Mouse (Mus musculus) fibroblast of lung, adult 2 months (primary cell): ENCODE data around the gene Gm21964.

Source experiments
- DNase-seq: peaks from one replicate; pipeline ENCODE4 v3.0.0-alpha.2; 2011; ENCODE audit warnings: low read depth

Gene Gm21964

DNA sequence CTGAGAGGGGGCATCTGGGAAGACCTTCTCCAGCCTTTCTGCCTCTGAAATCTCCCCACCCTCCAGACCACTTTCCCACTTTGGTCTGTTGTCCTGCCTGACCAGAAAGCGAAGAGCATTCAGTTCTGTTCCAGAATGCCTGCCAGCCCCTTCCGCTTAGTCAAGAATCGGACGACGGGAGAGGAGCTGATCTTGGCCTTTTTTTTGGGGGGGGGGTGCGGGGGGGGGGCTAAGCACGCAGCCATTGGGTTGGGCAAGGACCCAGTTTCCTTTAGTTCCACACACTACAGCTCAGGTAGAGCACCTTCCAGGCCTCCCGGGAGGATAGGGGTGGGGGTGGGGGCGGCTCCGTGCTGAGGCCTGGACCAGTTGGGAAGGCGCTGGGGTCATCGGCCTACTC, at the start of gene Gm21964:
Gm21964 (plus strand) TSS at position 301 of the 400 bp plus-strand sequence.
- DNase-seq, result no peak

DNA sequence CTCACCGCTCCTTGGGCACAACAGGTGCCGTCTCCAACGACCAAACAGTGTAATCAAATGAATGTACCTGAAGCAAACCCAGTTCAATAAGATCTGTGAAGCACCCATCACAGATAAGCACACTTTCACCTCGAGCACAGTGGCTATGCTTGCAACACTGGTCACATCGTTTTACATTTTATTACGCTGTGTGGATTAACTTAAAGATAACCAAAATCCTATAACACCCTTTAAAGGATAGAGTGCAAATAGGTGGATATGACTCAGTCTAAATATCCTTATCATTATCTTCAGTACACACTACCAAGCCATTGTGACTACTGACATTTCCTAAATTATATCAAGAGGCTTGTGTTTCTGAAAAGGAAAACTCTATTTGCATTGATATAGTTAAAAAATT, 49.8 kb upstream of the Gm21964 start:
- no peak for DNase-seq

DNA sequence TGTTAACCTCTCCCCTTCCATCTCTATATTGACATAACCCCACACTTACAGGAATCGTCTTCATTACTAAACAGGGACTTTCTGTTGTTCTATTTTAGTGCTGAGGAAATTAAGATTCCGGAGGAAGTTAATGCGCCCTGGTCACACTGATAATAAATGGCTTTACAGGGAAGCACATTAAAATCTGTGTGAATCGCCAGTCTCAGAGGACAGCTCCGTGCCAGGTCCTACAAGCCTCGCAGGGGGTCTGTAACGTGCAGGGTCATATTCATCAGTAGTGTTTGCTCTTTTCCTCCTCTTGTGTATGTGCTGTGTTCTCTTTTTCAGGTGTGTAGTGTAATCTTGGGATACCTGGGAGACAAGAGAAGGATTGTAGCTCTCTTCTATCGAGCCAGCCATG, 42.8 kb upstream of the Gm21964 start:
- DNase-seq, result no peak

DNA sequence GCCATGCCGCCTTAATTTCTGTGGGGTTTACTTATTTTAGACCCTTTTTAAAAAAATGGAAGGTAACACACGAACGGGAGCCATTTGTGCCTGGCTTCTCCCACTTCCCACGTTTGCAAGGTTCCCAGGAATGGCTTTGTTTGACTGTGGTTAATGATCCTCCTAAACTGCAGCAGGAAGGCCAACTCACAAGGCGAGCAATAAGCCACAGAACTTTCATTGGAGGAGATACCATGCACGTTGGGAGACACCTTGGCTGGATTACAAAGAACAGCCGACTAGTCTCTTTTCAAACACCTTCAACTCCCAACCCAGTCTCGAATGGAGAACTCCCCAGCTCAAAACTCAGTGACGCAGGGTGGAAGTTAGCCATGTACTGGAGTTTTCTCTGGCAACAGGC, 36.8 kb upstream of the Gm21964 start:
- DNase-seq, result no peak

DNA sequence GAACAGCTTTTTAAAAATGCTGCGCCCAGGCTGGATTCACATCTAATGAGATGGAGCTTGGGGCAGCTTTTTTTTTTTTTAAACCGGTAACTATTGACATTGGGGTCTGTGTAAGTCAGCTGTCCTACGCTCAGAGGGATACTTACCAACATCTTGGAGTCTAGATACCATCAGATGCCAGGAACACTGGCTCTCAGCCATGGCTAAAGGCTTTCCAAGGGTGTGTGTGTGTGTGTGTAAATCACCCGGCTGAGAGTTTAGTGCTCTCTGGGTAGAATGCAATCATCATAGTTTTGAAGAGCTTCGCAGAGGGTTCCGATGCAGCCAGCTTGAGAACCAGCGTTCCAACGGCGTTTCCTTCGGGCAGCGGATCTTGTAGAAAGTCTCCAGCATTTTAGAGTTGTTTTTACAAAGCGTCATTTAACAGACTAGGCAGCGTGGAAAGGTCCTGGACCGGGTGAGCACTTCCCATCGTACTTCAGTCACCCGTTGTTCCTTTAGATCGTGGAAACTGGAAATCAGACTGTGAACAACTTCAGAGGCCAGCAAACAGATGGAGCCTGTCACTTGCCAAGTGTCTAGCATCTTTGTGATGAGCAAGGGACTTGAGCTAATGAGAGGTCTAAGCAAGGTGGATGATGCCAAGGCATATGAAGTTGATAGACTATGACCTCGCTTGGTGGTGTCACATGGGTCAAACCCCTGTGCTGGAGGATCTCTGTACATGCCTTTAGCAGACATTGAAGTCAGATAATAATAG, 36.2 kb upstream of the Gm21964 start:
- DNase-seq, result no peak

DNA sequence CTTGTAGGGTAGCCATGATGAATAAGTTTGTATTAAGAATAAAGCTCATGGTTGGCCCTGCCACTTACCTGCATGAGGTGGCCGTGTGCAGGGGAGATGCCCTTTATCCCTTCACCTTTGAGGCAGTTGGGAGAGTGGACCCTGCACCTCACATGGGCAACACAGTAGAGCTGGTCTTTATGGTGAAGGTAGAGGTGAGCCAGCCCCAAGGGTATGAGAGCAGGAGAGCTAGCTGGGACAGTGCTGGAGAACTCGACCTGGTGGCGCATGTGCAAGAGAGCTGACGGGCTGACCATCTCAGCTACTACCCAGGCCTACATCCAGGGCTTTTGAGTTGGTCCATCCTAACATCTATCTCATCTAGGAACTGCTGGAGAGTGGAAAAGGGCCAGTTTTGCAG, 35.3 kb upstream of the Gm21964 start:
- no peak for DNase-seq

DNA sequence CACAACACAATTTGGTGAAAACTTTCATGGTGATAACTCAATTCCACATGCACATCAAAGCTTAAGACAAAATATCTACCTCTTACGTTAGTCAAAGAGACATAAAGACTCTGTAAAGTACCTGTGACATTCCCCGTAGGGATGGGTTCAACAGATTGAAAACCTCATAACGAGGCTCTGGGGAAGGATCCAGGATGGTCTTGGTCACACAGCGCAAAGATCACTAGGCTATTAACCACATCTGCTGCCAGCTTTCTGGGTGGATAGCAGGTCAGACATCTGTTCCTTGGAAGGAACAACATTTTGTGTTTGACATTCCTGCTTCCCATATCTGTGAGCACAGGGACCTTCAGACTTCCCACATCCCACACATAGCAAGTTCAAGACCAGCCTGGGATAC, 31.3 kb upstream of the Gm21964 start:
- no peak for DNase-seq

DNA sequence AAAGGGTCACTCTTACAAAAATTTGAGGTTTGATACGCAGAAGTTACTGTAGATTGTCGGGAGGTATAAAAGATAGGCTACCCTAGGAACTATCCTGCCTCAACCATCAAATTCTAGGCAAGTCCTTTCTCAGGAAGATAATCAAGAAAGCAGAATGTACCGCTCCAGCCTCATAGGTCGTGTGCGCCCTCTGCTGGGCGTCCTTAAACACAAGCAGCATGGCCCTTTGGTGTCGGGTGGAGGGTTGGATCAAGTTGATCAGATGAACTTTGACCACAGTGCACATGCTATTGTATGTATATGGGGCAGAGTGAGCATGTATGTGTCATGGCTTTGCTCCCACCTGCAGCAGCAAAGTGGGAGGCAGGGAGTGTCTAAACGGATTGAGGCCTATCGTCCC, 29.4 kb upstream of the Gm21964 start:
- DNase-seq, result peak; percentile 24

DNA sequence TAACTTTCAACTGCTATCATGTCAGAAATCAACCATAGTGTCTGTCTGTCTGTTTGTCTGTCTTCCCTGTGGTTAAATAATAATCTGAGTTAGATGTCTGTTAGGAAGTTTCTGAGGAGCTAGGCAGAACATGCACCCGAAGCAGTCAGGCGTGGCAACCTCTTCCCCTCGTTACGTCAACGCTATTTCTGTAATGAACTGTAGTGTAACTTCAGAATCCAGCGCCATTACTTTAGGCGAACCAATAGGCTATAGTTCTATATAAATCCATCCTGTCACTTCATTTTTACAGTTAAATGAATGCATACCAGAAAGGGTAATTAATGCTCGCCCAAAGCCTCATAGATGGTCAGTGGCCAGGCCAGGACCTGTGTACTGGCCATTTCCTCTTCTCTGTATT, 26.5 kb upstream of the Gm21964 start:
- no peak for DNase-seq

DNA sequence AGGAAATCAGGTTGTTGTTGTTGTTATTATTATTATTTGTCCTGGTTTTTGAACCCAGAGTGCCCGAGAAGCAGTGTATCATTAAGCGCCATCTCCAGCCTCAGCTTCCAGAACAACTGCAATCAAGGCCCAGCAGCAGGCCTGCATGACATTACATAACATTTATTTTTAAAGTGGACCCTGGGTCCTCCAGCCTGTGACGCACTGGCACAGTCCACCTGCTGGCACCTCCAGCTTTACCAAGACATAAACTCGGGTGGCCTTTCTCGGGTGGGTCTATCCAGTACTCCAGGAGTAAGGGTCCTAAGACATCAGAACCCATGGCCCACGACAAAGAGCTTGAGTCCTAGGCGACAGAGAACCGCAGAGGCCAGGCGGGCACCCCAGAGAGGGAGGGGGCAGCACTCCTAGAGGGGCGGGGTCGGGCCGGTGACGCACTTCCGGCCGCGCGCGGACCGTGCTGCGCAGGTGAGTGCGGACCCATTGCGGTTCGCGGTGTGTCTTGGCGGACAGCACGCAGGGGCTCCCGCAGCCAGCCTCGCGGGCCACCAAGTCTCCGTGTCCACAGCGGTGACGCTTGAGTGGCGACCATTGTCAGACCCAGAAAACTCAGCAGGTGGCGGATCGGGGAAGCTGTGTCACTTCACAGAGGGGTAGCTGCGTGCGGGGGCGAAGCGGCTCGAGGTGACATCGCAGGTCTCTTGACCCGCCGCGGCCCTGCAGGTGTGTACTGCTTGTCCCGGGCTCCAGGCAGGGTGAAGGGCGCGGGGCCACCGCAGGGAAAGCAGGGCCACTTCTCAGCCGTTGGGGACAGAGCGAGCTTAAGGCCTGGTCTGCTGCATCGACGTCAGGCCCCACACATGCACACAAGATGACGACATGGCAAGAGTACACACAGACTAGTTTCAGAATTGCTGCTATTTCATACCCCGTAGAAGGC, 21.5 kb upstream of the Gm21964 start, which contains the start of gene Zfp612:
Zfp612 (plus strand) TSS at position 465 of the 940 bp plus-strand sequence.
- no peak for DNase-seq

DNA sequence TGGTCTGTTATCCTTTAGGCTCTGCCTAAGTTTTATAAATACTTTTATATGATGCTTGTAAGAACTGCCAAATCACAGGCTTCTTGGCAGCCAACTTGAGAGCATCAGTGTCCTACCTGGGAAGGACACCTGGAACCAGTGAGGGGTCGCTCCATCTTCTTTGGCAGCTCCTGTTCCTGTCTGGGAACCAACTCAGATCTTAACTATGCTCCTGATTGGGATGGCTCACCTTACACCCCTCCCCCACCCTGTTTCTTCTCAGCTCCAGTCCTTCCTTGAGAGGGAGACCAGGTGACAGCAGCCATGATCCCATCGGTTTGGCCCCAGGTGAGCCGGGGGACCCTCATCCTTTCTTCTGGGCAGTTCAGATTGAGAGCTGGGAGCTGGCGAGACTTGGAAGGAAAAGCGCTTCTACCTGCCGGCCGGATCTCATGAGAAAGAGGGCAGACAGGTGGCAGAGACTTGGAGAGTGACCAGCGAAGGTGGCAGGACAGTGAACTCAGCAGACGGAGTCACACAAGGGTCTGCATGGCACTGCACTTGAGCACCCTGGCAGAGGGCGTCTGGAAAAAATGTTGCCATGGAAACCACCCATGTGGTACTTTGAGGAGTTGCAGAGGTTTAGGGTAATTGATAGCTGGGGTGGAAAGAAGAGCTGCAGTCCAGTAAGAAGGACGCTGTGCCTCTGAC, 18.4 kb upstream of the Gm21964 start:
- no peak for DNase-seq

DNA sequence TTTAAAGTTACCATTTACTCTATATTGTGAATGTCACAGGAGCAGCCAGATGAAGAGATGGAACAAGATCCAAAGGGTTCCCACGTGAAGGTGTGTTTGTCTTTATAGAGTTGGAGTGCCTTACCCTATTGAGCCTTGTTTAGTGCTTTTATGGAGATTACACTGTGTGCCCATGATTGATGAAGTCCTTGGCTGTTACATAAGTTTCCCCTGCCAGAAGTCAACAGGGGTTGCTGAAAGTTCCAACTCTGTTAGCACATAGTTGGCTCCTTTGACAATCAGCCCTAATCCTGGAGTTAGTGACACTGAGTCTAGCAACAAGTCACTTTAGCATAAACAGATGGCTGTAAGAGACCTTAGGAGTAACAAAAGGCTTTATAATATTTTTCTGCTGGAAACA, 9.1 kb upstream of the Gm21964 start:
- no peak for DNase-seq

DNA sequence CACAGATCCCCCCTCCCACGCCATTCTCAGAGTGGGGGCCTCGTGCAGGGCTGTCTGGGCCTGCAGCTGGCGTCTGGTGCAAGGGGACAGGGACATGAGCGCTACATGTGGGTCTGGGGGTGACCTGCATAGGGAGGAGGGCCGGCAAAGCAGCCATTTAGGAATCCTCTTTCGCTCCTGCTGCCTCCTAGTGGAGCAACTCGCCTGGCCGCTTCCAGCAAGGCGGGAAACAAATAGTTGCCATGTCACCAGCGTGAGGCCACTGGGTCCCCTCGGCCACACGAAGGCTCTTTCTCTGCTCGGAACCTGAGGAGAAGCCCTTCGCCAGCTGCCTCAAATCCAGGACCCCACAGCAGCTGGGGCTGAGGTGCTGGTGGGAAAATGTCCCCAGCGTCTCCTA, 669 bp downstream of the Gm21964 start:
- DNase-seq, result no peak

DNA sequence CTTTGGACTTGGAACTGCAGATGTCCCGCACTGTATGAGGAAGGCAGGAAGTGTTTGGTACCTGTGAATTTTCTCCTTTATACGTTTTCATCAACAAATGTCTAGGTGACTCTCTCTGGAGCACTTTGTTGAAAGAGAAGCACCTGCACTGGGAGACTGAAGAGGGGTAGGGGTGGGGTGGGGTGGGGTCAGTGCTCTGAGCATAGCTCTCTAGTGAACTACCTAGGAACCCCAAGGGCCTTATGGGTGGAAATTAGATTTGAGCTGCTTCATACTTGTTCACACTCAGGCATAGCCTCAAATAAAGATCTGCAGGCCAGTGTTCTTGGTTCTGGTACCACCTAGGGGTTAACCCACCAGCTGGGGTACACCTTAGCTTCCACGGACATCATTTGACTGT, 1.6 kb downstream of the Gm21964 start, which contains the start of gene Gm17720:
Gm17720 (minus strand) TSS at position 101 of the 400 bp plus-strand sequence.
- DNase-seq, result no peak

DNA sequence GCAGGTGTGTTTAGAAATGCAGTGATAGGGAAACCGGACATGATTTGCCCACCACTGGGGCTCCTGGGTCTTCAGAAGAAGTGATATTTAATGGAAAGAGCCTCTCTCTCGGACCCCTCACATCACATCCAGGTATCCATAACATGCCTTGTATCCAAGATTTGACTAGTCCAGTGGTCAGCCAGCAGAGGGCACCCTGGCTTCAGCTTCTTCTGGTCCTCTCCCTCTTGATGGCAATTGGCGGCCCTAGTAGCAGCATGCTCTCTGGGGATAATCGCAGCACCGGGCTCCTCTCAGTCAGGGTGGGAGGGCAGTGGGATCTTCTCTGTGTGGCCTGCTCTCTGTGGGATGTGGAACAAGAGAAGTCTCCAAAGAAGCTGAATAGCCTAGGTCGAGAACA, 18.7 kb downstream of the Gm21964 start:
- DNase-seq, result no peak

DNA sequence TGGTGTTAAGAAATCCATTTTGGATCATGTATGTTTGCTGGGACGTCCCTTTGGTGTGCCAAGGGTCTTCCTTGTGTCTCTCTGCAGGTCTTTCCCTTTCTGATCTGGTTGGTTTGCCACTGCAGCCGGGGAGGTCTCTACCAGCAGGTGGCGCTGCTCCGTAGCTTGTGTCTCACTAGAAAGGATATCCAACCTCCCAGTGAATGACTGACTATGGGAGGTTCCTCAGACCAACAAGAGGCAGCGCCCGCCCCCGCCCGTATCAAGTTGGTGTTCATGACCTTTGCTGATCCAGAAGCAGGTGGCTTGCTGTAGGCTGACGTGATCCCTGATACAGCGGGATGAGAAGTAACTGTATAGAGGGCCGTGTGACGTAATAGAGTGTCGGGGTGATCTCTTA, 29.5 kb downstream of the Gm21964 start:
- peak; percentile 12 for DNase-seq

DNA sequence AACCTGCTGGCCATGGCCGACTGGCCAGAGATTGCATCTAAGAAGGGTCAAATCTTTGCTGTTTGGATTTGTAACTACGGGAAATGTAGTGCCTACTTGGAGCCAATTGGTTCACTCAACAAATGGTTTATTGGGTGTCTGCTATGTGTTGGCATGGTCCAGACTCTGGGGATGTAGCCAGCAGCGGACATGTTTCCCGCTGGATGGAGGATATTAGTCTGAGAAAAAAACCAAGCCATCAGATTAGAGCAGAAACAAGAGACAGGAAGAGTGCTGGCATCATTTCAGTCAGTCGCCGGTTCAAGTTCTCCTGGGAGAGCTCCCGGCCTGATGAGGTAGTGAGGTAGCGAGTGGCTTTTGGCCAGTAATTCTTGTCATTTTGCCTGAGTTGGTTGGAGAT, 33.2 kb downstream of the Gm21964 start:
- no peak for DNase-seq

DNA sequence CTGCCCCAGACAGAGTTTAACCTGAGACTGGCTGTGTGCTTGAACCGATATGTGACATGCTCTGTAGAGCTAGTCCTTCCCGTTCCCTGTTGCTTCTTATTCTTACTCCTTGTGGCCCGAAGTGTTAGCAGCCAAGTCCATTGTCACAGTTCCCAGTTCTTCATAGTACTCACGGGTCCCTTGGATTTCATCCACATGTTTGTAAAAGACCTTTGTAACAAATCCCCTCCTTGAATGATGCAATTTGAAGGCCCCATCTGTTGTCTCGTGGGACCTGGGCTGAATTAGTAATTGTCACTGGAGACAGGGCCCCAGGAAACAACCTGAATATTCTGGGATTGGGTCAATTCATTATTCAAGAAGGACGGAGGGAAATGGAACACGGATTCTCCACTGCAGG, 34.5 kb downstream of the Gm21964 start:
- DNase-seq, result no peak

DNA sequence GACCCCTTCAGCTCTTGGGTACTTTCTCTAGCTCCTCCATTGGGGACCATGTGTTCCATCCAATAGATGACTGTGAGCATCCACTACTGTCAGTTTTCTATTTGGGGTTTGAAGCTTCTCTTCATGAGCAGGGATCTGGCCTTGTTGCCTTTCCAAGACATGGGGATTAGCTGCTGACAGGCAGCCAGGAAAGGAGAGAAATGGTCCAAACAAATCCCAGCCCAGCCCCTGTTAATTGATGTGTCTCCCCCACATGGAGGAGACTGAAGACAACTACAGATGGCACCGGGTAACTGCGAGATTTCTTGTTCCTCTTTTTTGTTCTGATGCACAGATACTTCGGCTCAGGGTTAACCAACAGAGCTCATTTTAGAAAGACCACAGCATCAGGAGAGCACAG, 39.1 kb downstream of the Gm21964 start:
- DNase-seq, result no peak

DNA sequence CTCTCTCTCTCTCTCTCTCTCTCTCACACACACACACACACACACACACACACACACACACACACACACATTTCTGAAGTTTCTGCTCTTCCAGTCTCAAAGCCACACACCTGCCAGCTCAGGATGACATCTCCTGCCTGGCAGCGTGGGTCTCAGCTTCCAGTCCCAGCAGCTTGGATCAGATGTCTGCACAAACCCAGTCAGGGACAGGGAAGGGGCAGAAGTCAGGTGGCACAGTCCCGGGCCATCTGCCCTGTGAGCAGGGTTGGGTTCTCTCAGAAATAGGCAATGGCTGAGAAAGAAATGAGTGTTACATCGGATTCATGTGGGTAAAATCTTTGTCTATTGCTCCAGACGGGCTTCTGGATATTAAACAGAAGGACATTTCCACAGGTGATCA, 39.8 kb downstream of the Gm21964 start:
- no peak for DNase-seq

DNA sequence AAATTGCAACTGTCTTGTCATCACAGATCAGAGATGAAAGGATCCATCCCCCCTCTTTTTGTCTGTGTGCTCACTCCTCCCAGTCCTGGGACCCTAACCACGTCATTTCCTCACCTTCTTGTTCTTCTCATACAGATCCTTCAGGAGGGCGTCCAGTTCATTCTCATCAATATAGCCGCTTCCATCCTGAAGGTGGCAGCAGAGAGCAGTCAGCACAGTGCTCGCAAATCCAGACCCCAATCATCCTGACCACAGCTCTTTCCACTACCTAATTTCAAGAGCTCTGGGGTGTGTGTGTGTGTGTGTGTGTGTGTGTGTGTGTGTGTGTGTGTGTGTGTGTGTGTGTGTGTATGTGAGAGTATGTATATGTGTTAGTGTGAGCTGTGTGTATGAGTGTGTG, 44.5 kb downstream of the Gm21964 start:
- peak; percentile 8 for DNase-seq

DNA sequence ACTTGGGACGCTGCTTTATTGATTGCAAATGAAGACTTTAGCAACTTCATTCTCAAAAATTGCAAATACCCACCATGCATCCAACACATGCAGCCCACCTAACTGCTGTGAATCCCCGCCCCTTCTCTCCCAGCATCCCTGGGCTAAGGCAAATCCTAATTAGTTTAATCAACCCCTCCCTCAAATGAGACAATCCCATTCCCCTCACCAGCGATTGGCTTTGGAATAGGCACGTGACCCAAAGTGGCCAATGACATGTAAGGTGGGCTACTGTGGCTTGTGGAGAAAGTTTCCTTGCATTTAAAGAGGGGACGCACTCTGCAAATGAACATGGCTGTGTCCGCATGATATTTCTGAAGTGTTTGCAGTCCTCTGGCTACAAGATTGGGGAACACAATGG, 51.9 kb downstream of the Gm21964 start:
- DNase-seq, result no peak
